Mouse (Mus musculus) spleen, adult 2 months (tissue): ENCODE results near the gene Avpi1.

Source experiments
- CTCF ChIP-seq: fragments of 200-500 bp; IDR thresholded peaks from 2 replicates; pipeline ENCODE4 v1.5.1; 2011; ENCODE audit warnings: mild to moderate bottlenecking, inconsistent platforms; ENCODE audit not compliant: insufficient read depth, insufficient read length, insufficient replicate concordance; ENCODE audit errors: extremely low read depth
- POLR2A ChIP-seq: fragments of 200-500 bp; IDR thresholded peaks from 2 replicates; pipeline ENCODE4 v1.6.1; 2011; ENCODE audit warnings: low read depth, low read length, inconsistent platforms

DNA sequence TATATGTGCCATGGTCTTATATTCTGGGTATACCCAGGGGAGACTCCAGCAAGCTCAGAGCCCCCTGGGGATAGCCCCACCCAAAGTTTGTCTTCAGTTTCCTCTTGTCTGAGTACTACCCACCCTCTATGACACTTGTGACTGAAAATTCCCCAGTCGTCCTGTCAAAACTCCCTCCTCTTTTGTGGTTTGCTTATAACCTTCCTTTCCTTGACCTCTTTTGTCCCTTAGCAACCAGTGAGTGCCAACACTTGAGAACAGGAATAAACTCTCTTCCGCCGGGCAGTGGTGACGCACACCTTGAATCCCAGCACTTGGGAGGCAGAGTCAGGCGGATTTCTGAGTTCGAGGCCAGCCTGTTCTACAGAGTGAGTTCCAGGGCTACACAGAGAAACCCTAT is 15.2 kb upstream of the Avpi1 start:
- TF ChIP-seq POLR2A (no peak), CTCF (no peak)
